Mouse (Mus musculus): ENCODE data around the gene Ide. TPM values are rescaled to one million over a fixed set of nuclear protein-coding genes. Genes with fewer than 3 reads are reported as not detected.

Ide gene
- 38.4 and 44.0 TPM in 2 replicates for polyA plus RNA-seq (2016; fragmentation: Nextera tagmentation; extraction: Ambion mirVana)

DNA sequence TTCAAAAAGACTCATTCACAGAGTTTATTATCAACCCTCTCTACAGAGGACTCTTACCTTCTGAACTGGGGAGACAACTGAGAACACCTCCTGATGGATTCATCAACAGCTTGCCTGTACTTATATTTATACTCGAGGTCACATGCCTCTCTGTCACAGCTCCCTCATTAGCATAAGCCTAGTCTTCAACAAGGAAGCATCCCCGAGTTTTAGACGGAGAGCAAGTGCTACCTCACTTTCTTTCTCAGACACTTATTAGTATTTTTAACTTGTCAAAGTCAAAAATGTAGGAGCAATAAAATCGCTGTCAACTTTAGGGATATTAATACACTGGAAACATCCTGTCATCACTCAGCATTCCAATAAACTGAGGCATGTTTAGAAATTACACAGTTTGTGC, at the start of gene Ide:
Ide (minus strand) TSS at position 101 of the 400 bp plus-strand sequence.
- no peaks in the 10 kb centered on the region for H3K36me3 ChIP-seq
- no peak within 1 kb of the TSS for H3K9ac ChIP-seq
- WGBS: 83% methylated on average over 4 of the region's 4 CpGs
- no peaks in the 10 kb centered on the region for H3K27me3 ChIP-seq (replicated peaks)
- no peak within 1 kb of the TSS for H3K4me2 ChIP-seq (replicated peaks)
- no peak within 1 kb of the TSS for H3K27ac ChIP-seq
- ATAC-seq (ENCODE audit: low FRiP score, low read depth): no peak
- no peak within 1 kb of the TSS for H3K4me3 ChIP-seq
- no peaks in the 10 kb centered on the region for H3K4me1 ChIP-seq
- H3K9me3 ChIP-seq: no peaks in the 10 kb centered on the region

DNA sequence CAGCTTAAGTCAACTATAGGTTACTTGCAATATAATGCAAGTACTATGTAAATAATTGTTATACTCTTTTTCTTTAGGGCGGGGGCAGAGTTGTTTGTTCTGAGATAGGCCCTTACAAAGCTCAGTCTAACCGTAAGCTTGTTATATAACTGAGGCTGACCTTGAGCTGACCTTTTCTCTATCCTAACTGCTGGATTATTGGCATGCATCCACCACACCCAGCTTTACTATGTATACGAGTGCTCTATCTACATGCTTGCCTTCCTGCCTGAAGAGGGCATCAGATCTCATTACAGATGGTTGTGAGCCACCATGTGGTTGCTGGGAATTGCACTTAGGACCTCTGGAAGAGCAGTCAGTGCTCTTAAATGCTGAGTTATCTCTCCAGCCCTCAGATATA, 48.5 kb upstream of the Ide start:
- no peak overlapping the region for H3K27ac ChIP-seq
- no peaks in the 10 kb centered on the region for H3K27me3 ChIP-seq (replicated peaks)
- H3K9me3 ChIP-seq: no peaks in the 10 kb centered on the region
- WGBS: 85% methylated on average over 3 of the region's 3 CpGs
- no peak overlapping the region for H3K4me2 ChIP-seq (replicated peaks)
- no peaks in the 10 kb centered on the region for H3K4me1 ChIP-seq
- H3K4me3 ChIP-seq: no peak overlapping the region
- H3K9ac ChIP-seq: no peak overlapping the region
- no peak for ATAC-seq (ENCODE audit: low FRiP score, low read depth)
- H3K36me3 ChIP-seq: peaks cover 27% of the 10 kb centered on the region

DNA sequence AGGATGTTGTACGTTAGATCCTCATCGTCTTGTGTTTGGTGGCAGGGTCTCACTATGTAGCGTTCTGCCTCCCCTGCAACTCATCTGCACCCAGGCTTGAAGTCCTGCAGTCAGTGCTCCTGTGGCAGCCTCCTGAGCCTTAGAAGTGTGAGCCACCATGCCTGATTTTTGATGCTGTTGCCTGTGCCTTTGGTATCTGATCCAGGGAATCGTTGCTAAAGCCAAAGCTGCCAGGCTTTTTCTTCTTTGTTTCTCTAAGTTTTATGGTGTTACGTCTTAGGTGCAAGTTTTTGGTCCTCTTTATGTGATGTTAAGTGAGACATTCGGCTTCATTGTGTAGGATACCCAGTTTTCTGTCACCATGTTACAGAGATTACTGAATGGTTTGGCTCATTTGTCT, 41.2 kb upstream of the Ide start:
- H3K9ac ChIP-seq: no peak overlapping the region
- no peak overlapping the region for H3K4me3 ChIP-seq
- no peaks in the 10 kb centered on the region for H3K36me3 ChIP-seq
- H3K4me1 ChIP-seq: peaks cover 4% of the 10 kb centered on the region
- 0 out of 2 replicates have a peak overlapping the region, but pooled peaks have one; percentile 20 for H3K4me2 ChIP-seq (replicated peaks)
- WGBS: 69% methylated on average over 6 of the region's 6 CpGs
- H3K27me3 ChIP-seq (replicated peaks): no peaks in the 10 kb centered on the region
- no peaks in the 10 kb centered on the region for H3K9me3 ChIP-seq
- ATAC-seq (ENCODE audit: low FRiP score, low read depth): no peak
- no peak overlapping the region for H3K27ac ChIP-seq

DNA sequence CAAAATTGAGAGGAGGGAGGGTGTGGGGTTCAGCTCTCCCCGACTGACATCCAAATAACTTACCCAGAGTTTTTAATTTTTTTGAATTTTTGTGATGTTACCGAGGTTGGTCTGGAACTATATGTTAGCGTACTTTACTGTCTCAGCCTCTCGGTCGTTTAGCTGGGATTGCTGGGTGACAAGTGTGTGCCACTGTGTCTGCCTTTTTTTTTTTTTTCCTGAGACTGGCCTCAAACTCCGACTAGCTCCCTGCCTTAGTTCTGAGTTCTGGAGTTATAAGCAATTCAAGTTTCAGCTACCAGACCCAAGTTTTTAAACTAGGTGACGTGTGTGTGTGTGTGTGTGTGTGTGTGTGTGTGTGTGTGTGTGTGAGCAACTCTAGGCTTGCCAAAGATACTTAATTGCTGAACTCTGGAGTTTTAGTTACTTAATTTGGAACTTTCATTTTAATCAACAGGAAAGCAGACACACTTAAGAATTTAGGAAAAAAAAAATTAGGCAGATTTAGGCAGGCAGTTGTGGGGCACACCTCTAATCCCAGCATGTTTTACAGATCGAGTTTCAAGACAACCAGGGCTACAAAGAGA, 39.8 kb upstream of the Ide start:
- no peaks in the 10 kb centered on the region for H3K36me3 ChIP-seq
- H3K9me3 ChIP-seq: no peaks in the 10 kb centered on the region
- H3K27me3 ChIP-seq (replicated peaks): no peaks in the 10 kb centered on the region
- peak overlapping the region; percentile 82 for H3K4me3 ChIP-seq
- H3K4me1 ChIP-seq: peaks cover 4% of the 10 kb centered on the region
- H3K4me2 ChIP-seq (replicated peaks): peak overlapping the region; percentile 64
- H3K9ac ChIP-seq: 0 out of 2 replicates have a peak overlapping the region, but pooled peaks have one; percentile 13
- no peak overlapping the region for H3K27ac ChIP-seq
- ATAC-seq (ENCODE audit: low FRiP score, low read depth): no peak
- WGBS: 28% methylated on average over 8 of the region's 8 CpGs

DNA sequence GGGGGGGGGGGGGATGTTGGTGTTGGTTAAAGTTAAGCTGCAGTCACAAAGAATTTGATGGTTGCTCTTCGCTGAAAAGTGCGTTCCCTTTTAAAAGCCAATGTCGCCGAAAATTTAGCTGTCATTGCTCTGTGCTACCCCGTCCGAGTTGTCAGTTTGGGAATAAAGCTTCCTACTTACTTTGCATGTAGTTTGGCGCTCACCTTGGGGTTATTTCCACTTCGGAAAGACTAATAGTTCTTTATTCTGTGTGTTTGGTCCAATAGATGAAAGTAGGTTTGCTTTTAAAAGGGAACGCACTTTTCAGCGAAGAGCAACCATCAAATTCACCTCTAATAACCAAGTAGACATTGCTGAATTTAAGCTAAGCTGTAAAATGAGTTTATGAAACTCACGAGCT, 39.2 kb upstream of the Ide start:
- Histone ChIP-seq H3K4me2 (replicated peaks) (peak overlapping the region; percentile 64), H3K27ac (no peak overlapping the region), H3K4me3 (peak overlapping the region; percentile 82), H3K36me3 (no peaks in the 10 kb centered on the region), H3K27me3 (replicated peaks) (no peaks in the 10 kb centered on the region), H3K4me1 (peaks cover 4% of the 10 kb centered on the region), H3K9me3 (no peaks in the 10 kb centered on the region), H3K9ac (peak overlapping the region; percentile 66)
- 2% methylated on average over 11 of the region's 11 CpGs for WGBS
- no peak for ATAC-seq (ENCODE audit: low FRiP score, low read depth)

DNA sequence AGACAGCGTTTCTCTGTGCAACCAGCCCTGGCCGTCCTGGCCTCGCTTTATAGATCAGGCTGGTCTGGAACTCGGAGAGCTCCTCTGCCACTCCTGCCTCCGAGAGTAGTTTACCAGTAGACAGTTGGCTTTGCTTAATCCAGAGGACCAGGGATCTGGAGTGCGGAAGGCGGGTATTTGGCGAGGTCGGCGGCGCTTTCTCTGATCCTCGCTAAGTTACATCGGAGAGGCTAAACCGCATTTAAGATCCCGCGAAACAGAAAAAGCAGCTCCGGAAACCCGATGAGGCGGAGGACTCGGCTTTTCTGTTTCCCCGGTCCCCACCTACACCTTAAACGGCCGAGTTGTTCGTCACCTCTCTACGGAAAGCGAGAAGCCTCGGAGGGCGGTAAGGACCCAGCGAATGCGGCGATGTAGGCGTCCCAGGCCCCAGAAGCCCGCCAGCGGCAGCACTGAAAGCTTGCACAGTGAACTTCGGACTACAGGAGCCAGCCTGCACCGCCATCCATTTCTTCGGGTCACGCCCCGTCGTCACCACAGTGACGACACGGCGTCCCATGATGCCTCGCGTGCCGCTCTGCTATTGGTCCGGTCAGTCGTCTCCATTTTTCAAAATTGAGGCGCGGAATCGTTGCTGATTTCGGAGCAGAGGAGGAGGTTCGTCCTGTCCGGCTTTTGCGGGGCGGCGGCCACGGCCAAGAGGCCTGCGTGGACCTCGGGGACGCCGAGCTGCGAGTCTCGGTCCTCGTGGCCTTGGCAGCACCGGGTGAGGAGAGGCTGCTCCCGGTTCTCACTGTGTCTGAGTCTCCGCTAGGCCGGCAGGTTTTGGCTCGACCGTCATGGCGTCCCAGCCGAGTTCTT, 38.3 kb upstream of the Ide start, which contains the start of gene Kif11:
Kif11 (plus strand) TSS at position 649 of the 861 bp plus-strand sequence.
- under 1% methylated on average over 73 of the region's 73 CpGs for WGBS
- ATAC-seq (ENCODE audit: low FRiP score, low read depth): peak; percentile 99

DNA sequence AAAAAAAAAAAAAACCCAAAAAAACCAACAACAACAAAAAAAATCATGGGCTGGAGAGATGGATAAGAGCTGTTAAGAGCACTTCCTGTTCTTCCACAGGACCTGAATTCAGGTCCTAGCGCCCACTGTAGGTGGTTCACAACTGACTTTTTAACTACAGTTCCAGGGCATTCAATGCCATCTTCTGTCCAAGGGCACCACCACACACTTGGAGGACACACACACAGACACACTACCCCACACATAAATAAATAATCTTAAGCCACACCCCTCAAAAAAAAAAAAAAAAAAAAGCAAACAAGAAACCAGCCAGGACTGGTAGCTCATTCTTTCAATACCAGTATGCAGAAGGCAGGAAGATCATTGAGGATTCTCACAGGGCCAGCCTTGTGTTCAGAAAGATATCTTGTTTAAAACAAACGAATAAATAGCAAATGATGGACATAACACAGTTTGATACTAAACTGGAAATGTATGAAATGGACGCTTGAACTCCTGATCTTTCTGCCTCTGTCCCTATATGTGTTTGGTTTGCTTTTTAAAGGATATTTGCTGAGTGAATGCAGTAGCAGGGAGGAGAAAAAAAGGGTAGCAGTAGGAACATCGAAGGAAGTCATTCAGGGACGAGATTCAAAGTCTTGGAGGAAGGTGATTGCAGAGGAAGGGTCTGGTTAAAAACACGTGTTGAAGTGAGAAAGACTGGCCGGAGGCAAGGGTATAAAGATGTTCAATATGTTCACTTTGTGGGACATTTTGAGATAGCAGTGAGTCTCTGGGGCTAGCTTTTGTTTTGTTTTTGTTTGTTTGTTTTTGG, 37.5 kb upstream of the Ide start:
- no peaks in the 10 kb centered on the region for H3K27me3 ChIP-seq (replicated peaks)
- H3K4me2 ChIP-seq (replicated peaks): peak overlapping the region; percentile 64
- H3K4me1 ChIP-seq: peaks cover 4% of the 10 kb centered on the region
- H3K36me3 ChIP-seq: no peaks in the 10 kb centered on the region
- peak overlapping the region; percentile 82 for H3K4me3 ChIP-seq
- ATAC-seq (ENCODE audit: low FRiP score, low read depth): no peak
- WGBS: 25% methylated on average over 7 of the region's 7 CpGs
- peak overlapping the region; percentile 80; the same call in 1 of the 2 replicates for H3K27ac ChIP-seq
- no peaks in the 10 kb centered on the region for H3K9me3 ChIP-seq
- peak overlapping the region; percentile 66 for H3K9ac ChIP-seq

More for the DNA sequence above, 38.3 kb upstream of the Ide start, which contains the start of gene Kif11:
- Histone ChIP-seq H3K36me3 (no peaks in the 10 kb centered on the region), H3K4me2 (replicated peaks) (peak within 1 kb of the TSS; percentile 64), H3K27ac (peak within 1 kb of the TSS; percentile 80), H3K9ac (peak within 1 kb of the TSS; percentile 66), H3K27me3 (replicated peaks) (no peaks in the 10 kb centered on the region), H3K4me3 (peak within 1 kb of the TSS; percentile 82), H3K9me3 (no peaks in the 10 kb centered on the region), H3K4me1 (peaks cover 4% of the 10 kb centered on the region)

DNA sequence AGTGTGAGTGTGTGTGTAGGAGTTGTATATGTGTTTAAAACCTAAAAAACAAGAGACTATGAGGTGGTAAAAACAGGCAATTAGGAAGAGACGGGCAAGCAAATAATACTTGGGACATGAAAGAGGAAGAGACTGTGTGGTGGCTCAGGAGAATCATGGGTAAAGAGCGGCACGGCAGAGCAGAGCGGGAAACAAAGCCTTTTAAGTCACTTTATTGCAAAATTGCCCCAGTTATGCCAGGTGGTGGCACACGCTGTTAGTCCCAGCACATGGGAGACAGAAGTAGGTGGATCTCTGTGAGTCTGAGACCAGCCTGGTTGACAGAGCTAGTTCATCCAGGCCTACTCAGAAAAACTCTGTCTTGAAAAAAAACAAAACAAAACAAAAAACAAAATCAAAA, 32.7 kb upstream of the Ide start:
- 67% methylated on average over 5 of the region's 5 CpGs for WGBS
- ATAC-seq (ENCODE audit: low FRiP score, low read depth): no peak
- no peaks in the 10 kb centered on the region for H3K27me3 ChIP-seq (replicated peaks)

DNA sequence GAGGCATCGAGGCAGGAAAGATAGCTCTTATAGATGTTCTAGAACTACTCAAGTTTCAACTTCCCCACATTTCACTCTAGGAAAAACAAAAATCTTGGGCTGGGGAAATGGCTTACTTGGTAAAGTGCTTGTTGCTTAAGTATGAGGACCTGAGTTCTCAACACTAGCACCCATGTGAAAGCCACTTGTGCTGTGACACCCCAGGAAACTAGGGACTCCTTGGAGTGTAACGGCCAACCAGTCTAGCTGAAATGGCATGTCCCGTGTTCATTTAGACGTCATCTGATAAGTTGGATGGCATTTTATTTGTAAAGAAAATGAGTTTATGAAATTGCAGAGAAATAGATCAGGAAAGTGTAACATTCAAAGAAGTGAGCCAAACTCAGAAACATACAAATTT, 32.3 kb upstream of the Ide start:
- no peak overlapping the region for H3K9ac ChIP-seq
- H3K27ac ChIP-seq: no peak overlapping the region
- no peaks in the 10 kb centered on the region for H3K27me3 ChIP-seq (replicated peaks)
- H3K4me3 ChIP-seq: no peak overlapping the region
- 92% methylated on average over 4 of the region's 4 CpGs for WGBS
- H3K36me3 ChIP-seq: no peaks in the 10 kb centered on the region
- ATAC-seq (ENCODE audit: low FRiP score, low read depth): no peak
- no peaks in the 10 kb centered on the region for H3K9me3 ChIP-seq
- no peaks in the 10 kb centered on the region for H3K4me1 ChIP-seq
- H3K4me2 ChIP-seq (replicated peaks): no peak overlapping the region

More for the DNA sequence above, 32.7 kb upstream of the Ide start:
- no peak overlapping the region for H3K27ac ChIP-seq
- H3K9ac ChIP-seq: no peak overlapping the region
- no peaks in the 10 kb centered on the region for H3K36me3 ChIP-seq
- H3K4me3 ChIP-seq: no peak overlapping the region
- H3K4me2 ChIP-seq (replicated peaks): no peak overlapping the region
- no peaks in the 10 kb centered on the region for H3K9me3 ChIP-seq
- H3K4me1 ChIP-seq: no peaks in the 10 kb centered on the region

DNA sequence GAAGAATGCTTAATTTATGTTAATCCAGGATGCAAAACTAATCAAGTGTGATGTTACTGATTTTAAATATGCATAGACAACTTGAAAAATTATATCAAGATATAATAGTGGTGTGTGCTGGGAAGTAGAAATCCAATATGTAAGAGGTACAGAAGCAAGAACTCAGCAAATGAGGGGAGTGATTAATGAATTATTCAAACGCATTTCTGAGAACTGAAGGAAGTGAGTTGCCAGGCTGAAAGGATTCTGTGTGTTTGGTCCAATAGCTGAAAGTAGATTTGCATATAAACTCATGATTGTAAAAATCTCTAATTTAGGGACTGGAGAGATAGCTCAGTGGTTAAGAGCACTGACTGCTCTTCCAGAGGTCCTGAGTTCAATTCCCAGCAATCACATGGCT, 31.3 kb upstream of the Ide start:
- H3K4me1 ChIP-seq: no peaks in the 10 kb centered on the region
- no peak overlapping the region for H3K9ac ChIP-seq
- ATAC-seq (ENCODE audit: low FRiP score, low read depth): no peak
- H3K4me2 ChIP-seq (replicated peaks): no peak overlapping the region
- no peak overlapping the region for H3K4me3 ChIP-seq
- H3K27ac ChIP-seq: no peak overlapping the region
- no peaks in the 10 kb centered on the region for H3K27me3 ChIP-seq (replicated peaks)
- no peaks in the 10 kb centered on the region for H3K9me3 ChIP-seq
- no peaks in the 10 kb centered on the region for H3K36me3 ChIP-seq
- WGBS: 90% methylated on average over 1 of the region's 1 CpGs

DNA sequence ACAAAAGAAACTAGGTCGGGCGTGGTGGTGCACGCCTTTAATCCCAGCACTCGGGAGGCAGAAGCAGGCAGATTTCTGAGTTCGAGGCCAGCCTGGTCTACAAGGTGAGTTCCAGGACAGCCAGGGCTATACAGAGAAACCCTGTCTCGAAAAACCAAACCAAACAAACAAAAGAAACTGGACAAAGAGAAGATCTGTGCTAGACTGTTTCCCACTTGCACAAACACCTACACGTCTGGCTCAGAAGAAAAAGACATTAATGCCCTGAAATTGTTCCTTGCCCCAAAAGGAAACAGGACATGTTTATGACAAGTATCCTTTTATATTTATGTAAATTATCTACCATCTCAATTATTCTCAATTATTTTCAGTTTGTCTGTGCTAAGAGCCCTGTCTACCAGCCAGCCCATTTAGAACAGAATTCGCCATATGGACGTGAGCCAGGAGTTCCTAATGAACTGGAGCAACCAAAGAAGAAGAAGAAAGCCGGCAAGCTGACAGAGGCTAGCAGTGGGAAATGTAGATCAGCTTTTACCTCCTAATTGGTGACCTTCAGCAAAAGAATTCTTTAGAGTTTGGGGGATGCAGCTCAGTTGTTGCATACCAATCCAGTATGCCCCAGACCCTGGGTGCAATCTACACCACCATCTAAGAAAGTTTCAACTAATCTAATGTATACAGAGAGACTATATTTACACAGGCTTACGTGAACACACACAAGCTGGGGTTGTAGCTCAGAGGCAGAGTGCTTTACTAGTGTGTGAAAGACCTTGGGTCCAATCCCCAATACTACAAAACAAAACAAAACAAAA, 25.7 kb upstream of the Ide start:
- Histone ChIP-seq H3K27me3 (replicated peaks) (no peaks in the 10 kb centered on the region), H3K27ac (no peak overlapping the region), H3K4me2 (replicated peaks) (no peak overlapping the region), H3K4me3 (no peak overlapping the region), H3K9ac (no peak overlapping the region), H3K36me3 (no peaks in the 10 kb centered on the region), H3K9me3 (no peaks in the 10 kb centered on the region), H3K4me1 (no peaks in the 10 kb centered on the region)
- 84% methylated on average over 11 of the region's 11 CpGs for WGBS
- ATAC-seq (ENCODE audit: low FRiP score, low read depth): no peak
